Mouse (Mus musculus) monocyte, adult 5-6 weeks (primary cell): ENCODE data around the gene Olfr1057. TPM values are rescaled to one million over a fixed set of nuclear protein-coding genes. Genes with fewer than 3 reads are reported as not detected.
"Not testable (repeated sequence)": the region's sequence is repeated elsewhere in the genome, so short reads cannot be mapped to it uniquely, and the experiment has no call there.

Experiments
- ATAC-seq: fragments of 153-309, 156-312 bp; replicated peaks from 2 replicates; pipeline ENCODE4 v1.8.0; 2017; ENCODE audit warnings: mild to moderate bottlenecking; ENCODE audit not compliant: low TSS enrichment, insufficient number of reproducible peaks, severe bottlenecking, poor library complexity, low FRiP score
- total RNA-seq: library from RNA; stranded (forward); fragments of 200-1000, 200-491, 200-594 nt; gene quantifications from 3 replicates; pipeline ENCODE4 v1.2.3, GENCODE M21; 2017

Gene Olfr1057
- total RNA-seq: not detected in 3 replicates

DNA sequence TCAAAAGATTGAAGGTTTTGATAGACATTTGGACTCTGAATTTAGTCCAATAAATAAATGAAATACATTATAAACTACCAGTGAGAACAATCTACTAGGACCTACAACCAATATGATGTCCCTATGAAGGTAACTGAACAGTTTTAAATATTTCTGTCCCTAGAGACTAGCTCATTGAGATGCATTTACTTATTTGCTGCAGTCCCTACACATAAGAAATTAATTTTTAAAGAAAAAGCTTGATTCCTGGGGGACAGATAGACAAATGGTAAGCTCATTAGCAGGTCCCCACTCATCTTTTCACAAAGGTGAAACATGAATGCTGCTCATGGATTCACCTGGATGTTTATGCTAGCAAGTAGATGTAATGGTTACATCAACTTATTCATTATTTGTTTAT lies at the start of gene Olfr1057:
TSS of gene Olfr1057 (minus strand) at position 101 of the 400 bp plus-strand sequence.
- ATAC-seq: no peak

DNA sequence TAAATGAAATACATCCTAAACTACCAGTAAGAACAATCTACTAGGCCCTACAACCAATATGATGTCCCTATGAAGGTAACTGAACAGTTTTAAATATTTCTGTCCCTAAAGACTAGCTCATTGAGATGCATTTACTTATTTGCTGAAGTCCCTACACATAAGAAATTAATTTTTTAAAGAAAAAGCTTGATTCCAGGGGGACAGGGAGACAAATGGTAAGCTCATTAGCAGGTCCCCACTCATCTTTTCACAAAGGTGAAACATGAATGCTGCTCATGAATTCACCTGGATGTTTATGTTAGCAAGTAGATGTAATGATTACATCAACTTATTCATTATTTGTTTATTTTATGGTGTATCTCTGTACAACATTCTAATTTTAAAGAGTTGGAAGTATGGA lies 48.5 kb upstream of the Olfr1057 start, which contains the start of gene Olfr1062:
TSS of gene Olfr1062 (minus strand) at position 101 of the 400 bp plus-strand sequence.
- ATAC-seq: not testable (repeated sequence)

DNA sequence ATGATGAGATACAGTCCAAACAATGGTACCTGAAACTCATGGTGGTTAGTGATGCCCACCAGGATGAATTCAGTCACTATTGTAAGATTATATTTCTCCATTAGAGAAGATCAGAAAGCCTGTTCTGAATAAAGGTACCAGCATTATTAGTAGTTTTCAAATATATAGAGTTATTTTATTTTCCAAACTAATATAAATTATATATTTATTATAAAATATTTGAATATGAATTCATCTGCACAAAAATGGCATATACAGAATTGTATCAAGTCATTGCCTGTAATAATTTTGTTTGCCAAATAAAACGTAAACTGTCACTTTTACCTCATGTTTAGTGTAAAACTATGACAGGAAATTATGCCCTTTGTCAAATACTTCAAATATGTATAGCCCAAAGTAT lies 35.8 kb upstream of the Olfr1057 start, which contains the start of gene Olfr1061:
TSS of gene Olfr1061 (minus strand) at position 101 of the 400 bp plus-strand sequence.
- no peak for ATAC-seq

DNA sequence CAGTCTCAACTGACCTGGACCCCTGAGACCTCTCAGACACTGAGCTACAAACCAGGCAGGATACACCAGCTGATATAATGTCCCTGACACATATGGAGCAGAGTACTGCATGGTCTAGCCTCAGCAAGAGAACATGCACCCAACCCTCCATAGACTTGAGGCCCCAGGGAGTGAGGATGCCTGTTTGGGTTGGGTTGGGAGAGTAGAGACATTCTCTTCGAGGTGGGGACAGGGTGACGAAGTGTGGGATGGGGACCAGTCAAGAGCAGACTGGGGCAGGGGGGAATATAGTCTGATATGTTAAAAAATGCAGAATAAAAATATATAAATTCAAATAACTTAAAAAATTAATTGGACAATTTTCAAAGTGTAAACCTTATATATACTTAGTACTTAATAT lies 16.9 kb upstream of the Olfr1057 start:
- no peak for ATAC-seq

DNA sequence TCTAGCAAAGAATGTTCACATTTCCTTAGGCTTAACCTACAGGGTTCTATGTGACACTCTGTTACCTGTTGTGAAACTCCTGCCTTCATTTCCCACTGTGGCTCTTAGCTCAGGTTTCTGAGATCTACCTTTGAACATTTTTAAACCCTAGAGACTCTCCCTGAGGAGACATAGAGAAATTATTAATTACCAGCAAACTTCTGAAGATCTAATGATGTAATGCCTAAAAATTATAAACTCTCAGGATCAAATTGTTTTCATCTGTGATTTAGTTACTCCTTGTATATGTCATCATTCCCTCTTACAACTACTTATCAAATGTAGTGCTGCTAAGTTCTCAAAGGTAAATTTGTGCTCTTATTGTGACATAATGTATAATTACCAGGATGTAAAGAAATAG lies 10.3 kb upstream of the Olfr1057 start, which contains the start of gene Olfr1058:
TSS of gene Olfr1058 (minus strand) at position 101 of the 400 bp plus-strand sequence.
- ATAC-seq: not testable (repeated sequence)

DNA sequence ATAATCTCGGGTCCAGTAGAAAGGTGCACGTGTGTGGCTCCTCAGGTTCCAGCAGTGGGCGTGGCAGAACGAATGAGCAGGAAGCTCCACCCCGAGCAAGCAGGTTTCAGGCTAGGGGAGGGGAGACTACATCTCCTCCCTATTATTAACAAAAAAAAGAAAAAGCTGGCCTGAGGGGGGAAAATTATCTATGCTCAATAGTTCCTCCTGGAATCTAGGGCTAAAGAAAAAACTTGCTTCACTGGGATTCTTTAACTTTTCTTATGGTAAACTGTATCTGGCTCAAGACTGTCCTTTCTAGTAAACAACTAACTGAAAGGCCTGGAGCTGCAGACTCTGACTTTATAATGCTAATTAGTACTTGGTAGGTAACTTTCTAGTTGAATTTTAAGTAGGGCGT lies 11.9 kb downstream of the Olfr1057 start:
- ATAC-seq: not testable (repeated sequence)

DNA sequence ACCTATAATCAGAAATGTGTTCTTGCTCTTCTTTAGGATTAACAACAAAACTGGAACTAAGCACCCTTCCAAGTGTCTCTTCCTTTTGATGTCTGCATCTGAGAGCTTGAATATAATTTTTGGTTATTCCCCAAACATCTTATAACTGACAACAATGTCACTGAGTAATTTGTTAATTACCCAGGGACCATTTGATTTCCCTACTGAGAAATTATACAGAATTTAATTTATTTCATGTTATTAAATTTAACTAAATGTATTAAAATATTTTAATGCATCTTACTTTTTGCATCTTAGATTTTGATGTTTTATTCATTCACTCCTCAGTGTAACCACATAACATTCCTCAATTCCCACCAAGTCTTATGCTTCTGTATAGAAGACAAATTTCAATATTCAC lies 15.8 kb downstream of the Olfr1057 start, which contains the start of gene Olfr1056:
TSS of gene Olfr1056 (minus strand) at position 101 of the 400 bp plus-strand sequence.
- no peak for ATAC-seq

DNA sequence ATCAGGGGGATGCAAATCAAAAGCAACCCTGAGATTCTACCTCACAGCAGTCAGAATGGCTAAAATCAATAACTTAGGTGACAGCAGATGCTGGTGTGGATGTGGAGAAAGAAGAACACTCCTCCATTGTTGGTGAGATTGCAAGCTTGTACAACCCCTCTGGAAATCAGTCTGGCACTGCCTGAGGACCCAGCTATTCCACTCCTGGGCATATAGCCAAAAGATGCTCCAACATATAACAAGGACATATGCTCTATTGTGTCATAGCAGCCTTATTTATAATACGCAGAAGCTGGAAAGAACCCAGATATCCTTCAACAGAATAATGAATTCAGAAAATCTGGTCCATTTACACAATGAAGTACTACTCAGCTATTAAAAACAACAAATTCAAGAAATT lies 26.4 kb downstream of the Olfr1057 start:
- not testable (repeated sequence) for ATAC-seq

DNA sequence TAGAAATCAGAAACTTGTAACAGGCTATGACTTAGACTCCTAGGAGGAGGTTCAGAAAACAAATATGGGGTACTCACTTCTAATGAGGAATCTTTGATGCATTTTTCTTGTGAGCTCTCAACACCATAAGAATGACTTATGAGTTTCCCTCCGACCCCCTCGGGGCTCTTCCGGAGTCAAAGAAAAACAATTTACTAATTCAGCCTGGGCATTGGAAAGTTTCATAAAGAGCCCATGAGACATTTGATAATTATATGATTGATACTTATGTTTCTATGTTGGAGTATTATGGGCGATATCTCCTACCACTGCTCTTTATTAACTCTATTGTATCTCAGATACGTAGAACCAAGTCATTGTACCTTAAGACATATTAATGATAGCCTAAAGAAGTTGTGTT lies 28.0 kb downstream of the Olfr1057 start, which contains the start of gene Olfr1055:
TSS of gene Olfr1055 (minus strand) at position 101 of the 400 bp plus-strand sequence.
- no peak for ATAC-seq

DNA sequence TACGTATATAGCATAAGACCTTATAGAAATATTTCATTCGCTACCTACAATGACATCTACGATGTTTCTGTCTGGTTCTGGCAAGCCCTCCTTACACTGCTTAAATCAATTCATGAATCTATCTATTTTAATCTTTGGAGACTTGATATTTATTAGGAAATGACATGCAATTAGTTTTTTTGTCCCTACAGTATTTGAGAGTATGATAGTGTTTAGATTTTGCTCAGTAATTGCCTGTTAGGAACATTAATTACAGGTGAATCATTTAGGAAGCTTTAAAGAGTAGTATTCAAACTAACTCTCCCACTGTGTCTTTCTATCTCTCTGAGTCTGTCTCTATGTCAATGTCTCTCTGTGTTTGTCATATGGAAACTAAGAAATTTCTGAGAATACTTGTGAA lies 42.9 kb downstream of the Olfr1057 start, which contains the start of gene Olfr1054:
TSS of gene Olfr1054 (minus strand) at position 101 of the 400 bp plus-strand sequence.
- ATAC-seq: no peak

Other genes starting within 250 kb of the Olfr1057 start
- not detected in 3 replicates for gene Olfr1039, start 242.5 kb downstream of the Olfr1057 start, total RNA-seq
- not detected in 3 replicates for gene Olfr1040, start 231.7 kb downstream of the Olfr1057 start, total RNA-seq
- not detected in 3 replicates for gene Olfr1042, start 216.6 kb downstream of the Olfr1057 start, total RNA-seq
- gene Olfr1043, start 210.9 kb downstream of the Olfr1057 start, total RNA-seq: not detected in 3 replicates
- gene Olfr1044, start 200.6 kb downstream of the Olfr1057 start, total RNA-seq: not detected in 3 replicates
- not detected in 3 replicates for gene Olfr52, start 192.7 kb downstream of the Olfr1057 start, total RNA-seq
- gene Olfr1045, start 175.4 kb downstream of the Olfr1057 start, total RNA-seq: not detected in 3 replicates
- not detected in 3 replicates for gene Olfr1046, start 159.1 kb downstream of the Olfr1057 start, total RNA-seq
- not detected in 3 replicates for gene Olfr1047, start 147.0 kb downstream of the Olfr1057 start, total RNA-seq
- not detected in 3 replicates for gene Olfr1048, start 138.1 kb downstream of the Olfr1057 start, total RNA-seq
- not detected in 3 replicates for gene Olfr1049, start 120.1 kb downstream of the Olfr1057 start, total RNA-seq
- gene Olfr1051, start 99.3 kb downstream of the Olfr1057 start, total RNA-seq: not detected in 3 replicates
- not detected in 3 replicates for gene Olfr1052, start 85.9 kb downstream of the Olfr1057 start, total RNA-seq
- gene Olfr1053, start 63.1 kb downstream of the Olfr1057 start, total RNA-seq: not detected in 3 replicates
- not detected in 3 replicates for gene Olfr1054, start 43.0 kb downstream of the Olfr1057 start, total RNA-seq
- not detected in 3 replicates for gene Olfr1055, start 28.1 kb downstream of the Olfr1057 start, total RNA-seq
- gene Olfr1056, start 15.9 kb downstream of the Olfr1057 start, total RNA-seq: 0.64 TPM in 1 of 3 replicates, not detected in the others
- not detected in 3 replicates for gene Olfr1058, start 10.2 kb upstream of the Olfr1057 start, total RNA-seq
- not detected in 3 replicates for gene Olfr1061, start 35.7 kb upstream of the Olfr1057 start, total RNA-seq
- not detected in 3 replicates for gene Olfr1062, start 48.4 kb upstream of the Olfr1057 start, total RNA-seq
- gene Olfr1065, start 72.2 kb upstream of the Olfr1057 start, total RNA-seq: not detected in 3 replicates
- not detected in 3 replicates for gene Olfr1066, start 77.9 kb upstream of the Olfr1057 start, total RNA-seq
- not detected in 3 replicates for gene Olfr228, start 109.0 kb upstream of the Olfr1057 start, total RNA-seq
- gene Olfr1076, start 130.1 kb upstream of the Olfr1057 start, total RNA-seq: not detected in 3 replicates
- not detected in 3 replicates for gene Olfr1079, start 164.1 kb upstream of the Olfr1057 start, total RNA-seq
- not detected in 3 replicates for gene Olfr1080, start 179.8 kb upstream of the Olfr1057 start, total RNA-seq
- not detected in 3 replicates for gene Olfr1082, start 220.6 kb upstream of the Olfr1057 start, total RNA-seq